Mouse (Mus musculus): ENCODE data around the gene Nek11. TPM values are rescaled to one million over a fixed set of nuclear protein-coding genes. Genes with fewer than 3 reads are reported as not detected.
"Not testable (repeated sequence)": the region's sequence is repeated elsewhere in the genome, so short reads cannot be mapped to it uniquely, and the experiment has no call there.

Nek11 gene
- polyA plus RNA-seq, 1 experiment, result 1.8 TPM

DNA sequence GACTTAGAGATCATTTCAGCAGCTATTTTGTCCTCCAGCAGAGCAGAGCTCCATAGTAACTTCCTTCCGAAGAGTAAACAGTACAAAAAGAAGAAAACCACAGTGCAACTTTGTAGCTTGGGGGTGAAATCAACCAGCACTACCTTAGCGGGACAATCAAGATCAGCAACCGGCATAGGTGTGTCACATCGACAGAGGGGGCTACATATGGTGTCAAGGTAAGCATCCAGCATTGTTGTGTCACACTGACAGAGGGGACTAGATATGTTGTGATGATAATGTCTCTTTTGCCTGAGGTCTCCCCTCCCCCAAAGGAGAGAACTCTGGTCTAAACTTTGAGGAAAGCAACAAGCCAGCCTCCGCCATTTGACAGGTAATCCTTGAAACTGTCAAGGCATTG, 260.8 kb downstream of the Nek11 start:
- TF ChIP-seq POLR2A (IDR thresholded peaks at IDR 0.05; ENCODE audit: borderline replicate concordance, extremely low read depth, insufficient read depth, insufficient read length, poor library complexity, severe bottlenecking) (no peak), CTCF (IDR thresholded peaks at IDR 0.05; ENCODE audit: borderline replicate concordance, extremely low read depth, insufficient read depth, insufficient read length) (no peak)
- DNase-seq (ENCODE audit: low read depth), result no peak

DNA sequence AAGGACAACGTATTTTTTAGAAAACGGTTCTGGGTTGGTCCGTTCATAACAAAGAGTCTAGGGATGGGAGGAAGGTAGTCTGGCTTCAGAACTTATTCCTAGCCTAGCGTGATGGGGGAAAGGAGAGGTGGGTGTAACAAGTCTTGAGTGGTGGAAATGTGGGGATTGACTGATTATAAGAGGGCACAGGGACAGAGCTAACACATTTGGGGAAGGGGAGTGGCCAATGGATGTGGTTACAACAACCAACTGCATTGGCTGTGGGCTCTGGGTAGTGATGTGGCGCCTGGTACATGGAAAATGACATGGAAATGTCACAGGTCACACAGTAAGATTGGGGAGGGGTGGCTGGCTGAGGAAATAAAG, 263.3 kb downstream of the Nek11 start:
- DNase-seq (ENCODE audit: low read depth), result no peak
- TF ChIP-seq POLR2A (IDR thresholded peaks at IDR 0.05; ENCODE audit: borderline replicate concordance, extremely low read depth, insufficient read depth, insufficient read length, poor library complexity, severe bottlenecking) (no peak), CTCF (IDR thresholded peaks at IDR 0.05; ENCODE audit: borderline replicate concordance, extremely low read depth, insufficient read depth, insufficient read length) (no peak)

DNA sequence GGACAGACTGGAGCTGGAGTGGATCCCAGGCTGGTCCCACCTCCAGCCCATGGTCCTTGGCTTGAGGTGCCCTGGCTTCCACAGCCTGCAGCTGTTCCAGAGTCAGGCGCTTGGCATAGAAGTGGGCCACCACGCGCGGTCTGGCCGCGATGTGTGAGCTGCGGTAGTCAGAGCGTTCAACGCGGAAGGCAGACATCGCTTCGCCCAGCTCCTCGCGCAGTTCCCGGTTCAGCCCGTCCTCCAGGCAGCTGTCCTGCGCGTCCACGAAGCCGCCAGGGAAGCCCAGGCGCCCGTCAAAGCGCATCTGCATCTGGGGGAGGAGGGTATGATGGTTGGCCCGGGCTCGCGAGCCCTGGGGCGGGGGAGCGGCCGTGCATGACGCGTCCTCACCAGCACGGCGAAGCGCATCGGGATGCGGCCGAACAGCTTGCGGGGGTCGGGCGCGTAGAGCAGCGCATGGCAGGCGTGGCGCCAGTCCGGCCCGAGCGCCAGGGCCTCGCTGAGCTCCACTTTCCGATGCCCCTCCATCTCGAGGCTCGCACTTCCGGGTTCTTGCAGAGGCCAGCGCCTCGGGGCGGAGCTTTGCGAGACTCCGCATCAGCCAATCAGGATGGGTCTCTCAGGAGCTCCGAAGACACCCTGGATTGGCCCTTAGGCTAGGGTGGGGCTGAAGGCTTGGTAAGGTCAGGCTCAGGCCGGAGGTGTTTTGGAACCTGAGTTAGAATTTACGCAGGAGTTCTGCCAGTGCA, 263.9 kb downstream of the Nek11 start, which contains the start of gene Nudt16:
Nudt16 (minus strand) TSS at position 572 of the 749 bp plus-strand sequence.
- TF ChIP-seq POLR2A (IDR thresholded peaks at IDR 0.05; ENCODE audit: borderline replicate concordance, extremely low read depth, insufficient read depth, insufficient read length, poor library complexity, severe bottlenecking), result 0 out of 2 replicates have a peak, but pooled peaks have one; percentile 54
- no peak for TF ChIP-seq CTCF (IDR thresholded peaks at IDR 0.05; ENCODE audit: borderline replicate concordance, extremely low read depth, insufficient read depth, insufficient read length)
- DNase-seq (ENCODE audit: low read depth), result peak; percentile 97

DNA sequence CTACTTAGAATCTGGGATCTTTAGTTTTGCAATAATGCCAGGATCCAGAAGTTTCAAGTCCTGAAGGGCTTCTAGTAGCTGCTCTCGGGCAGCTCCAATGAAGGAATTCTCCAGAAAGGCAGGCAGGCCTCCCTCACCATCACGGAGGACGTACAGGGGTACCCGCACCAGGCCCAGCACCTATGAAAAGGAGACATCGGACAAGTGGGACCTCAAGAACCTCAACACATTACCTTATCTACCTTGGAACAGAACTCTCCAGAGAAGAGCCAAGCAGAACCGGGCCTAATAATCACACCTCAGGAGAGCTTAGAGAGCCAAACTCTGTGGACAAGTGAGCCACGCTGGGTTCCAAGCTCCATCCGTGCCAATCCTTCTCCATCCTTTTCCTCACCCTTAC, 265.0 kb downstream of the Nek11 start:
- no peak for TF ChIP-seq CTCF (IDR thresholded peaks at IDR 0.05; ENCODE audit: borderline replicate concordance, extremely low read depth, insufficient read depth, insufficient read length)
- TF ChIP-seq POLR2A (IDR thresholded peaks at IDR 0.05; ENCODE audit: borderline replicate concordance, extremely low read depth, insufficient read depth, insufficient read length, poor library complexity, severe bottlenecking), result no peak
- no peak for DNase-seq (ENCODE audit: low read depth)

DNA sequence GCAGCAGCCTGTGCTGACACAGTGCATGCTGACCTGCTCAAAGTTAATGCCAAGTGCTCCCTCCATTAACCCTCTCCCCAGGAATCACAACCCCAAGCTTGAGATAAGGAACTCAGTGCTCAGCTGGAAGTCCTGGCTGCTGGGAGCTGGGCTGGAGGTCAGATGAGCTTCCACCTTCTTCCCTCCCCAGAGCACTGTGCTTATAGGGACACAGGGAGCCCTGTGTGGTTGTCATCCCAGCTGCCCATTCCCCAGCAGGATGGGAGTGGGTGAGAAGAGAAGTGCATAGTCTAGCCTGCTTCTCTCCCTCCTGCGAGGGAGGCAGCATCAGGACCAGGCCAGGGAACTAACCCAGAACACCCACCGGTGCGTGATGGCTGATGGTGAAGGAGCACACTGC, 270.1 kb downstream of the Nek11 start:
- DNase-seq (ENCODE audit: low read depth), result not testable (repeated sequence)

Other genes with a start within 250 kb of the Nek11 start
- gene Aste1, start 132 bp downstream of the Nek11 start, polyA plus RNA-seq (2012; rRNA removed), result 8.8 and 9.8 TPM in 2 replicates
- 94.8 and 102 TPM in 2 replicates for gene Atp2c1, start 131.8 kb upstream of the Nek11 start, polyA plus RNA-seq (2012; rRNA removed)
- gene Pik3r4, start 247.5 kb upstream of the Nek11 start, polyA plus RNA-seq (2012; rRNA removed), result 17.0 and 23.5 TPM in 2 replicates

Measured in brain, embryonic 14.5 days (tissue).